Mouse (Mus musculus) neural tube, embryonic 10.5 days (tissue): ENCODE results near the gene Klc1.

ENCODE experiments used
- DNase-seq: peaks from one replicate; pipeline ENCODE4 v3.0.0-alpha.2; 2017; ENCODE audit warnings: low spot score; ENCODE audit errors: extremely low spot score

The Klc1 gene

DNA sequence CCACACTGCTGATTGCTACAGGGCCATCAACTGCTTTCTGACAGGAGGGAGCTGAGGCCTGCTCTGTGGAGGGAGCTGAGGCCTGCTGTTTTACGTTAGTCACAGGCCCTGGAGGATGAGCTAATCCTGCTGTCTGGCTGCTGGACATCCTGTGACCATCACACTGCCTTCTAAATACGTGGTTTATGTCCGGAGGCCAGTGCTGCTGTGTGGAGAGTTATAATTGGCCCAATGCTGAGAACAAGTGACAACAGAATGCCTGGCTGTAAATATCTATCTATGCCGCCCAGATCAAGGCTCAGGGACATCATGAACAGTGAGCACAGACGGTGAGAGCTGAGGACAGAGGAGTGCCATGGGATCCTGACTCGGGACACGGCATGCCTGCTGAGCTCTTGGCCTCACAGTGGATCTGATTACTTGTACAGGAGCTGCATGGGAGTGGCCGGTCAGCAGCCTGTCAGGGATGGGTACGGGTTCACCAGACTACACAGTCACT is 89.7 kb downstream of the Klc1 start:
- DNase-seq: no peak

DNA sequence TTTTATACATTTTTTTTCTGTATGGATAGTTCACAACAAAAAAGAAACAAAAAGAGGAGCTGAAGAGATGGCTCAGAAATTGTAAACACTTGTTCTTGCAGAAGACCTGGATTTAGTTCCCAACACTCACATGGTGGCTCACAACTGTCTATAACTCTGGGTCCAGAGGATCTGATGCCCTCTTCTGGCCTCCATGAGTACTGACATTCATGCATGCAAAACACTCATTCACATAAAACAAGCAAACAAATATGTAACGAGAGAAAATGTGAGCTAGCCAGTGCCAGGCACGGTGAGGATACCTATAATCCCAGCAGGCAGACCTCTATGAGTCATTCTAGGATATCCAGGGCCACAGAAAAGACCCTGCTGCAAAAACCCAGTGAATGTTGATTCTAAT is 92.6 kb downstream of the Klc1 start:
- DNase-seq: no peak

GRCm38 (mm10) chr12:111851745-111852144 is 93.1 kb downstream of the Klc1 start:
- DNase-seq: no peak

DNA sequence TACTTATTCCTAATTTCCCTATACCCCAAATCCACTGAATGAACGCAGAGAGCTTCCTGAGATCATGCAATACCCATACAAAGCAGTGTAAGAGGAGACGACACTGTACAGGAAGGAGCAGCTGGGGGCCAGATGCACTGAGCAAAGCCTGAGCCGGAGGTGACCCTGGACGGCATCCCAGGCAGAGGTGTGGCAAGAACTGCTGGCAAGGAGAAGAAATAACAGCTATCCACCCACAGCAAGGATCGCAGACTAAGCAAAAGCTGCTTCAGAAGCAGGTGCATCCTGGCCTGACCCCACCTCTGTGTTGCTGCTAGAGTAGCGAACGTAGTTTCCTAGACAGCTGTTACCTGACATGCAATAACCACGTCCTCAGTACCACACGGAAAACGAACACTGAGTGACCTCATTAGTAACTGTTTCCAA is 94.4 kb downstream of the Klc1 start:
- DNase-seq: no peak

- no peak for DNase-seq
Measured at GRCm38 (mm10) chr12:111853546-111853945, 94.9 kb downstream of the Klc1 start.

DNA sequence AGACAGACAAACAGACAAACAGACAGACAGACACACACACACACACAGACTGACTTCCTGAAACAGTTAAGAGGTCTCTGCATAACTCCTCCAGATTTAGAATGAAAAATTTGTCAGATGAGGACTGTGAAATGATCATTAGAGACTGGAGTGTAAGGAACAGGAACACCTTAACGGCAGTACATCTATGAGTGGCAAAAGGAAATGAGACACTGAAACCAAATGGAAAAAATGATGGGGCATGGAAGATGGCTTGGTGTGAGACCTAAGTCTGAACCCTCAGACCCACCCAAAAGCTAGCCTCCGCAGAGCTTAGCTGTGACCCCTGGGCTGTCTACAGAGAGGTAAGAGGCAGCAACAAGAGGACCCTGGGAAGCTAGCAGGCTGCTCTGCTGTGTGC is 96.8 kb downstream of the Klc1 start:
- no peak for DNase-seq
